Mouse (Mus musculus): ENCODE results near the gene Phlda1. TPM values are rescaled to one million over a fixed set of nuclear protein-coding genes. Genes with fewer than 3 reads are reported as not detected.

Phlda1 gene
- polyA plus RNA-seq, 1 experiment: 56.1 TPM

DNA sequence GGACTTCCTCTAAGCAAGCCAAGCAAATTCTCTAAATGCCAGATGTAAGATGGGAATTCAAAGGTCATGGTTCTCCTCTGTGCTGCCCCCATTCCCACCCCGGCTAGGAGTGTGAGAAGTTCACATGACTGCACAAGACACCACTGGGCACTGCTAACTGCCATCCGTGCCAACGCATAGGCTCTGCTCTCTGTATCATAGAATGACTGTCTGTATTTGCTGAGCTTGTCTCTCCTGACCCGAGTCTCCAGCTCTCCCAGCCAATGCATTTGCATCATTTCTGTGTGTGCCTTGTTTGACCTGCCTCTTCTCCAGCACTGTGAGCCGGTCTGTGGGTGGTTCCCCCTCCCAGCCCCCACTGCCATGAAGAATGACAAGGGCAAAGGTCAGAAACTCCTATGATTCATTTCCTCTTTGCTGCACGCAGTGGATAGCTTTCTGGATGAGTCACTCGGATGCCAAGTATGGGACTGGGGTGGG is 37.7 kb downstream of the Phlda1 start:
- Histone ChIP-seq H3K79me2 (ENCODE audit: control insufficient read depth, insufficient read depth) (no peaks in the 10 kb centered on the region), H3K4me3 (no peak overlapping the region), H3K4me2 (ENCODE audit: low read depth) (peak overlapping the region; percentile 79), H3K27me3 (ENCODE audit: control insufficient read depth, insufficient read depth, insufficient read length) (no peaks in the 10 kb centered on the region), H3ac (ENCODE audit: control insufficient read depth, insufficient read length) (no peak overlapping the region), H3K36me3 (ENCODE audit: control insufficient read depth, insufficient read depth) (no peaks in the 10 kb centered on the region)
- TF ChIP-seq REST (IDR thresholded peaks at IDR 0.05; ENCODE audit: insufficient read depth, insufficient read length): no peak
- TF ChIP-seq TCF3 (IDR thresholded peaks at IDR 0.05; ENCODE audit: insufficient read length, low read depth): no peak
- TF ChIP-seq USF1 (IDR thresholded peaks at IDR 0.05; ENCODE audit: low read depth): no peak
- no peak for TF ChIP-seq CEBPB (IDR thresholded peaks at IDR 0.05; ENCODE audit: insufficient read depth, poor library complexity, severe bottlenecking)
- TF ChIP-seq POLR2A (IDR thresholded peaks at IDR 0.05; ENCODE audit: insufficient read length, low read depth): peak; percentile 38
- no peak for TF ChIP-seq TCF12 (IDR thresholded peaks at IDR 0.05; ENCODE audit: insufficient read depth, poor library complexity, severe bottlenecking)
- TF ChIP-seq MAX (IDR thresholded peaks at IDR 0.05; ENCODE audit: low read depth): no peak
- TF ChIP-seq MYOG (IDR thresholded peaks at IDR 0.05; ENCODE audit: control insufficient read depth in 1 of 3, insufficient read depth in 1 of 3, insufficient read length in 2 of 3, low read depth in 2 of 3): no peak
- peak; percentile 52 for TF ChIP-seq SRF (IDR thresholded peaks at IDR 0.05; ENCODE audit: control insufficient read depth, insufficient read length, low read depth)
- peak in 1 of 3 experiments; percentile 12 for TF ChIP-seq MYOD1 (IDR thresholded peaks at IDR 0.05; ENCODE audit: control insufficient read depth in 1 of 3, insufficient read length in 2 of 3, low read depth in 2 of 3)
- TF ChIP-seq E2F4 (IDR thresholded peaks at IDR 0.05; ENCODE audit: insufficient read depth): no peak
- TF ChIP-seq POLR2AphosphoS2 (IDR thresholded peaks at IDR 0.05; ENCODE audit: insufficient read length, low read depth): no peak

DNA sequence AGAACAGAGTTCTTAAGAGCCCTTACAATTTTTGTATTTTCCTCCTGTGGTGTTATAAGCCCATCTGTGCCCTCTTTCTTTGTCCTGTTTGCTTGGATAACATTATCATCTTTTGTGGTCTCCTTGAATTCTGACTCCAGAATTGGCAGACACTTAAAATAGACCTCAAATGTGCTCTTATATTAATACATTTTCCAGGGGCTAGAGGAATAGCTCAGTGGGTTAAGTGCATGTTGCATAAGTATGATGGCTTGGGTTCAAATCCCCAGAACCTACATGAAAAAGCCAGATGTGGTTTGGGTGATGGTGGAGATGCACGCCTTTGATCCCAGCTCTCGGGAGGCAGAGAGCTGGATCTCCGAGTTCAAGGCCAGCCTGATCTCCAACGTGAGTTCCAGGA is 38.2 kb downstream of the Phlda1 start:
- no peak overlapping the region for H3K4me3 ChIP-seq
- no peaks in the 10 kb centered on the region for H3K36me3 ChIP-seq (ENCODE audit: control insufficient read depth, insufficient read depth)
- H3K79me2 ChIP-seq (ENCODE audit: control insufficient read depth, insufficient read depth): no peaks in the 10 kb centered on the region
- TF ChIP-seq CEBPB (IDR thresholded peaks at IDR 0.05; ENCODE audit: insufficient read depth, poor library complexity, severe bottlenecking): peak; percentile 80
- TF ChIP-seq MYOG (IDR thresholded peaks at IDR 0.05; ENCODE audit: control insufficient read depth in 1 of 3, insufficient read depth in 1 of 3, insufficient read length in 2 of 3, low read depth in 2 of 3): no peak
- TF ChIP-seq REST (IDR thresholded peaks at IDR 0.05; ENCODE audit: insufficient read depth, insufficient read length): no peak
- peak overlapping the region; percentile 79 for H3K4me2 ChIP-seq (ENCODE audit: low read depth)
- no peak overlapping the region for H3ac ChIP-seq (ENCODE audit: control insufficient read depth, insufficient read length)
- no peaks in the 10 kb centered on the region for H3K27me3 ChIP-seq (ENCODE audit: control insufficient read depth, insufficient read depth, insufficient read length)

GRCm38 (mm10) chr10:111545648-111546047 is 39.6 kb downstream of the Phlda1 start:
- H3K79me2 ChIP-seq (ENCODE audit: control insufficient read depth, insufficient read depth): no peaks in the 10 kb centered on the region
- H3K4me3 ChIP-seq: no peak overlapping the region
- H3K27me3 ChIP-seq (ENCODE audit: control insufficient read depth, insufficient read depth, insufficient read length): no peaks in the 10 kb centered on the region
- no peak for TF ChIP-seq TCF12 (IDR thresholded peaks at IDR 0.05; ENCODE audit: insufficient read depth, poor library complexity, severe bottlenecking)
- no peak for TF ChIP-seq MYOG (IDR thresholded peaks at IDR 0.05; ENCODE audit: control insufficient read depth in 1 of 3, insufficient read depth in 1 of 3, insufficient read length in 2 of 3, low read depth in 2 of 3)
- TF ChIP-seq REST (IDR thresholded peaks at IDR 0.05; ENCODE audit: insufficient read depth, insufficient read length): no peak
- TF ChIP-seq POLR2AphosphoS2 (IDR thresholded peaks at IDR 0.05; ENCODE audit: insufficient read length, low read depth): no peak
- TF ChIP-seq TCF3 (IDR thresholded peaks at IDR 0.05; ENCODE audit: insufficient read length, low read depth): no peak
- TF ChIP-seq MYOD1 (IDR thresholded peaks at IDR 0.05; ENCODE audit: control insufficient read depth in 1 of 3, insufficient read length in 2 of 3, low read depth in 2 of 3): no peak
- TF ChIP-seq USF1 (IDR thresholded peaks at IDR 0.05; ENCODE audit: low read depth): no peak
- no peak for TF ChIP-seq CEBPB (IDR thresholded peaks at IDR 0.05; ENCODE audit: insufficient read depth, poor library complexity, severe bottlenecking)
- TF ChIP-seq E2F4 (IDR thresholded peaks at IDR 0.05; ENCODE audit: insufficient read depth): no peak
- TF ChIP-seq POLR2A (IDR thresholded peaks at IDR 0.05; ENCODE audit: insufficient read length, low read depth): no peak
- no peak for TF ChIP-seq SRF (IDR thresholded peaks at IDR 0.05; ENCODE audit: control insufficient read depth, insufficient read length, low read depth)
- no peak for TF ChIP-seq MAX (IDR thresholded peaks at IDR 0.05; ENCODE audit: low read depth)
- no peak overlapping the region for H3K4me2 ChIP-seq (ENCODE audit: low read depth)
- no peaks in the 10 kb centered on the region for H3K36me3 ChIP-seq (ENCODE audit: control insufficient read depth, insufficient read depth)
- no peak overlapping the region for H3ac ChIP-seq (ENCODE audit: control insufficient read depth, insufficient read length)

- Histone ChIP-seq H3K36me3 (ENCODE audit: control insufficient read depth, insufficient read depth) (no peaks in the 10 kb centered on the region), H3K27me3 (ENCODE audit: control insufficient read depth, insufficient read depth, insufficient read length) (no peaks in the 10 kb centered on the region), H3ac (ENCODE audit: control insufficient read depth, insufficient read length) (no peak overlapping the region), H3K79me2 (ENCODE audit: control insufficient read depth, insufficient read depth) (no peaks in the 10 kb centered on the region), H3K4me3 (no peak overlapping the region), H3K4me2 (ENCODE audit: low read depth) (no peak overlapping the region)
- TF ChIP-seq SRF (IDR thresholded peaks at IDR 0.05; ENCODE audit: control insufficient read depth, insufficient read length, low read depth) (no peak), MYOG (IDR thresholded peaks at IDR 0.05; ENCODE audit: control insufficient read depth in 1 of 3, insufficient read depth in 1 of 3, insufficient read length in 2 of 3, low read depth in 2 of 3) (peak; percentile 28 to 92 (median 88)), MYOD1 (IDR thresholded peaks at IDR 0.05; ENCODE audit: control insufficient read depth in 1 of 3, insufficient read length in 2 of 3, low read depth in 2 of 3) (peak in 2 of 3 experiments; percentile 41 to 84), TCF12 (IDR thresholded peaks at IDR 0.05; ENCODE audit: insufficient read depth, poor library complexity, severe bottlenecking) (peak; percentile 71), CEBPB (IDR thresholded peaks at IDR 0.05; ENCODE audit: insufficient read depth, poor library complexity, severe bottlenecking) (no peak)
These were observed 41.8 kb downstream of the Phlda1 start for GRCm38 (mm10) chr10:111547881-111548372.

GRCm38 (mm10) chr10:111550075-111550695 is 44.1 kb downstream of the Phlda1 start:
- Histone ChIP-seq H3ac (ENCODE audit: control insufficient read depth, insufficient read length) (no peak overlapping the region), H3K27me3 (ENCODE audit: control insufficient read depth, insufficient read depth, insufficient read length) (no peaks in the 10 kb centered on the region), H3K4me2 (ENCODE audit: low read depth) (no peak overlapping the region), H3K4me3 (no peak overlapping the region), H3K79me2 (ENCODE audit: control insufficient read depth, insufficient read depth) (no peaks in the 10 kb centered on the region), H3K36me3 (ENCODE audit: control insufficient read depth, insufficient read depth) (no peaks in the 10 kb centered on the region)
- TF ChIP-seq TCF3 (IDR thresholded peaks at IDR 0.05; ENCODE audit: insufficient read length, low read depth) (no peak), POLR2A (IDR thresholded peaks at IDR 0.05; ENCODE audit: insufficient read length, low read depth) (no peak), REST (IDR thresholded peaks at IDR 0.05; ENCODE audit: insufficient read depth, insufficient read length) (no peak), POLR2AphosphoS2 (IDR thresholded peaks at IDR 0.05; ENCODE audit: insufficient read length, low read depth) (no peak), SRF (IDR thresholded peaks at IDR 0.05; ENCODE audit: control insufficient read depth, insufficient read length, low read depth) (no peak)

All from myocyte (in vitro differentiated cells).